Mouse (Mus musculus) midbrain, embryonic 14.5 days (tissue): ENCODE measurements at regions not wholly inside any gene's neighbourhood (a gene's known extent, or its start where the extent isn't known, plus 50 kb on each side); places are given as distances from the start of the nearest gene placed in this dataset.
"Not testable (repeated sequence)": the region's sequence is repeated elsewhere in the genome, so short reads cannot be mapped to it uniquely, and the experiment has no call there.

ENCODE experiments used
- ATAC-seq: fragments of 200-750 bp; cut with Nextera tagmentation; 2 replicates; pipeline ENCODE4 v1.8.0; 2017; ENCODE audit warnings: moderate number of reproducible peaks, moderate library complexity; ENCODE audit not compliant: low FRiP score, low TSS enrichment
- DNase-seq: peaks from one replicate; pipeline ENCODE4 v3.0.0-alpha.2; 2015
- H3K27ac ChIP-seq: fragments of 300-500 bp; sonication (generic); replicated peaks from 2 replicates; pipeline ENCODE4 v1.5.1; 2014; ENCODE audit warnings: mild to moderate bottlenecking, low read depth, low read length, moderate library complexity
- H3K27me3 ChIP-seq: fragments of 300-500 bp; sonication (generic); 2 replicates; pipeline ENCODE4 v1.6.1; 2014; ENCODE audit warnings: low read length, control low read depth, mixed read lengths; ENCODE audit not compliant: control insufficient read depth, insufficient read depth
- H3K36me3 ChIP-seq: fragments of 300-500 bp; sonication (generic); 2 replicates; pipeline ENCODE4 v1.6.1; 2014; ENCODE audit warnings: low read length, control low read depth; ENCODE audit not compliant: control insufficient read depth, insufficient read depth
- H3K4me1 ChIP-seq: fragments of 300-500 bp; sonication (generic); 2 replicates; pipeline ENCODE4 v1.6.1; 2014; ENCODE audit warnings: mild to moderate bottlenecking, antibody characterized with exemption, low read length, control low read depth; ENCODE audit not compliant: control insufficient read depth, insufficient read depth
- H3K4me2 ChIP-seq: fragments of 300-500 bp; sonication (generic); 2 replicates; pipeline ENCODE4 v1.6.1; 2014; ENCODE audit warnings: mild to moderate bottlenecking, low read length, moderate library complexity
- H3K4me3 ChIP-seq: fragments of 300-500 bp; sonication (generic); replicated peaks from 2 replicates; pipeline ENCODE4 v1.5.1; 2014; ENCODE audit warnings: low read depth, low read length
- H3K9ac ChIP-seq: fragments of 300-500 bp; sonication (generic); replicated peaks from 2 replicates; pipeline ENCODE4 v1.6.1; 2014; ENCODE audit warnings: mild to moderate bottlenecking, low read length, moderate library complexity
- H3K9me3 ChIP-seq: fragments of 300-500 bp; sonication (generic); 2 replicates; pipeline ENCODE4 v1.6.1; 2016; ENCODE audit warnings: low read length, control low read depth, mixed read lengths; ENCODE audit not compliant: control insufficient read depth
- WGBS: fragments of 180-500 bp; shearing (Covaris S2); extraction: QIAGEN DNeasy Blood & Tissue Kit; methylation state at CpG from one replicate; pipeline ENCODE4 v1.1.7; 2014; 5-methylcytosine and 5-hydroxymethylcytosine counted together

DNA sequence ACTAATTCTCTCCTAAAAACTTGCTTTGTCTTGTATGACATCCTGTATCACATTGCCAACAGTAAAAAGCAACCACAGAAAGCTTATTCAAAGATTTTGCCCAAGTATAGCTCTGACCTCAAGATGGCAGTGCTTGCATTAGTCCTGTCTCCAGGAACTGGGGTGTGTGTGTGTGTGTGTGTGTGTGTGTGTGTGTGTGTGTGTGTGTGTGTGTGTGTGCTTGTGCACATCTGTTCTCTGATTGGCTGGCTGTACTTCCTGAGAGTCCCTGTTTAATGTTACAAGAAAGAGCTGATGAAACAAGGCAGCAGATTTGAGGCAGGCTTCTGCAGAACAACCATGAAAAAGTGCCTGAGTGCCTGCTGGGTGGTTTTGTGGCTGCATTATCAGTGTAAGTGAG lies 639.2 kb upstream of the Olfr1507 start:
- H3K4me3 ChIP-seq, H3K9ac ChIP-seq, H3K36me3 ChIP-seq, H3K27ac ChIP-seq, DNase-seq, H3K4me2 ChIP-seq, H3K4me1 ChIP-seq, H3K27me3 ChIP-seq, ATAC-seq, H3K9me3 ChIP-seq: not testable (repeated sequence)

DNA sequence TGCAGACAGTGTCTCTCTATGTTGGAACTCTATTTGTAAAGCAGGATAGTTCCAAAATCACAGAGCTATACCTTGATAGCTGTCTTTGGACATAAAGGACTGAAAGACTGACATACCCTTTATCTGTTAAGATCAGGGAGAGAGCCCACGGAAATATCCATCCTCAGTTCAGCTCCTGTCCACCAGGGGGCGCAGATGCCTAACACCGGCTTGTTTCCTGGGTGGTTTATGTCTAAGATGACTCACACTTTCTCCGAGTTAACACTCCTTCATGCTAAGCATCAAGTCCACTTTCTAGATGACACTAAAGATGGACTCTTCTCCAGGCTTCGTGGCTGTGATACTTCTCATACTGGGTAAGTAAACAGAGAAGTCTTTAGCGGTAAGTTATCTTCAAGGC lies 636.8 kb upstream of the Olfr1507 start:
- not testable (repeated sequence) for H3K4me2 ChIP-seq, H3K4me3 ChIP-seq, ATAC-seq, H3K4me1 ChIP-seq, H3K27me3 ChIP-seq, H3K9ac ChIP-seq, H3K27ac ChIP-seq, H3K36me3 ChIP-seq, H3K9me3 ChIP-seq
- WGBS, result 29% methylated on average over 6 of the region's 6 CpGs
- peak; percentile 74 for DNase-seq

GRCm38 (mm10) chr14:53121704-53122103 lies 626.2 kb upstream of the Olfr1507 start:
- H3K9ac ChIP-seq, DNase-seq, H3K36me3 ChIP-seq, H3K4me3 ChIP-seq, H3K4me2 ChIP-seq, H3K27me3 ChIP-seq, H3K9me3 ChIP-seq, H3K4me1 ChIP-seq, H3K27ac ChIP-seq: not testable (repeated sequence)
- 22% methylated on average over 2 of the region's 3 CpGs for WGBS
- peak; percentile 58; the same call in 1 of the 2 replicates for ATAC-seq

DNA sequence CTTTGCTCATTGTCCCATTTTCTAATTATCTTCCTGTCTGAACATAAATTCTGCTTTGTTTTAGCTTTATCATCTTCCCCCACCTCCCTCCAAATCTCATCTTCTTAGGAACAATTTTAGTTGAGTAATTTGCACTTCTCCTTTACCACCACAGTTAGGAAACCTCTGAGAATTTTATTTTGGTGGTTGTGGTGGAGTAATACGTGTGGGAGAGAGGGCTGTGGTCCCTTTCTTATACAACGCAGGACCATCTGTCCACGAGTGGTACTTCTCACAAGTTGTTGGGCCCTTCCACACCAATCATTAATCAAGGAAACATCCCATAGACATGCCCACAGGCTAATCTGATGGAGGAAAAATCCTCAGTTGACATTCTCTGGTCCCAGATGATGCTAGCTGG lies 614.2 kb upstream of the Olfr1507 start:
- not testable (repeated sequence) for H3K4me2 ChIP-seq, H3K27me3 ChIP-seq, DNase-seq, H3K9ac ChIP-seq, ATAC-seq, H3K9me3 ChIP-seq, H3K4me1 ChIP-seq, H3K4me3 ChIP-seq, H3K36me3 ChIP-seq, H3K27ac ChIP-seq
- WGBS, result 87% methylated on average over 3 of the region's 3 CpGs

DNA sequence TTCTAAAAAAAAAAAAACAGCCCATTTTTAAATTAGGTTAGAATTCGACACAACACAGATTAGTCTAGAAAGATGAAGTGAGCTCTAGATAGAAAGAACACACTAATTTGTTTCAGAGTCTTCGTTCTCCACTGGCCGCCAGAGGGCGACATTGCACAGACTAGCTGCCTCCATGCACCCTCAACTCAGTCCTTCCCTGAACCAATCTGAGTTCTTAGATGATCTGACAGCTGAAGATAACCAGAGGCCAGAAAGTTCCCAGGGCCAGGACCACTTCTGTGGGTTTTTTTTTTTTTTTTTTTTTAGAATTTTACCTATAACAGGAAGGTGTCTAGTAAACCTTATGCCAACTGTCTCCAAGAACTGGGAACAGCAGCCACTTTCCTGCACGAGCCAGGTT lies 605.8 kb upstream of the Olfr1507 start:
- H3K4me3 ChIP-seq, H3K4me1 ChIP-seq, ATAC-seq, H3K9ac ChIP-seq, H3K9me3 ChIP-seq, H3K27me3 ChIP-seq, H3K4me2 ChIP-seq, H3K27ac ChIP-seq, H3K36me3 ChIP-seq: not testable (repeated sequence)
- DNase-seq, result peak; percentile 29
- WGBS, result 33% methylated on average over 5 of the region's 5 CpGs

- H3K4me1 ChIP-seq, H3K4me3 ChIP-seq, H3K27me3 ChIP-seq, H3K9ac ChIP-seq, ATAC-seq, H3K9me3 ChIP-seq, DNase-seq, H3K36me3 ChIP-seq, H3K27ac ChIP-seq, H3K4me2 ChIP-seq: not testable (repeated sequence)
These were observed 595.4 kb upstream of the Olfr1507 start for GRCm38 (mm10) chr14:53090921-53091320.

DNA sequence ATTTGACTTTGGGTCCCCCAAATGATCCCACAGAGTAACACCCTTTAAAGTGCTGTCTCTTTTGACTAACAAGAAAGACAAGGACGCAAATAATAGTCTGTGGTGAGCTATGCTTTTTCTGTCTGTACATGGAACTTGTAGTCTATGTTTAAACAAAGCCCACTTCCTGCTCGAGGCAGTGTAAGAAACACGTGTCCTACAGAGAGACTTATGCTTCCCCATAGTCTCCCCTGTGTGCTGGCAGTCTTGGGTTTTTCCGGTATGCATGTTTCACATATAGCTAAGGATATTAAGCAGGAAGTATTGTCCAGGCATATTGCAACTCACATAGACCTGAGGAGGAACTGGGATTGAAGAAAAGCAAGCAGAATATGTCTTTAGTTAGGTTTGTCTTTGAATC lies 586.3 kb upstream of the Olfr1507 start:
- H3K27ac ChIP-seq, H3K4me2 ChIP-seq, H3K9ac ChIP-seq, DNase-seq, ATAC-seq, H3K36me3 ChIP-seq, H3K4me3 ChIP-seq, H3K4me1 ChIP-seq, H3K27me3 ChIP-seq, H3K9me3 ChIP-seq: not testable (repeated sequence)
- 89% methylated on average over 4 of the region's 4 CpGs for WGBS

DNA sequence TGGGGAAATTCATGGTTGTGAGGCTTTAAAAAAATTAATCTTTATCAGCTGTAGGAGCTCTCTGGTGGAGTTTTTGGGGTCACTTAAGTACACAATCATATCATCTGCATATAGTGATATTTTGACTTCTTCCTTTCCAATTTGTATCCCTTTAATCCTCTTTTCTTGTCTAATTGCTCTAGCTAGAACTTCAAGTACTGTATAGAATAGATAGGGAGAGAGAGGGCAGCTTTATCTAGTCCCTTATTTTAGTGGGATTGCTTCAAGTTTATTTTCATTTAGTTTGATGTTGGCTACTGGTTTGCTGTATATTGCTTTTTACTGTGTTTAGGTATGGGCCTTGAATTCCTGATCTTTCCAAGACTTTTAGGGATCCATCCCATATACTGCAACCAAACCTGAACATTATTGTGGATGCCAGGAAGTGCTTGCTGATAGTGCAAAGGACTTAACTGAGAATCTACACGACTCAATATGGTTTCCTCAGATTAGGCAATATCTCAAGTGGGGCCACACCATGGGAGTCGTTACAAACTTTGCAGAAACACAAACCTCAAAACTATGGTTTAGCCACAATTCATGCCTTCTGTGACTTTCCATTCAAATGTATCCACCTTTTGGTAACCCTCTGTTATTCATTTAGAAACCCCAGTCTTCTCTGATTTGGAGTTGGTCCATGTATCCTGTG lies 585.6 kb upstream of the Olfr1507 start:
- not testable (repeated sequence) for H3K9me3 ChIP-seq, H3K27ac ChIP-seq, ATAC-seq, H3K4me3 ChIP-seq, DNase-seq, H3K4me1 ChIP-seq, H3K27me3 ChIP-seq, H3K36me3 ChIP-seq, H3K4me2 ChIP-seq, H3K9ac ChIP-seq
- no CpG with 5 or more reads among the region's 2 CpGs for WGBS

- ATAC-seq, DNase-seq, H3K27me3 ChIP-seq, H3K27ac ChIP-seq, H3K4me2 ChIP-seq, H3K9me3 ChIP-seq, H3K9ac ChIP-seq, H3K36me3 ChIP-seq, H3K4me1 ChIP-seq, H3K4me3 ChIP-seq: not testable (repeated sequence)
- 79% methylated on average over 3 of the region's 3 CpGs for WGBS
These were observed 585.0 kb upstream of the Olfr1507 start for GRCm38 (mm10) chr14:53080556-53080955.
